Mouse (Mus musculus) c-Kit-positive CD71-negative TER-119-negative erythroid progenitor cells, embryonic 14.5 days (primary cell): Measurements from ENCODE around the gene Psmb11.
A peak's percentile ranks its signal among the peaks of the same experiment; 100 is the strongest.

Experiments used
- DNase-seq: peaks from one replicate; pipeline ENCODE4 v3.0.0-alpha.2; 2013; ENCODE audit warnings: low read depth

Gene Psmb11

GRCm38 (mm10) chr14:54641305-54641969 lies 20.2 kb downstream of the Psmb11 start, which contains the start of gene Cdh24:
Gene Cdh24, minus strand, starts transcription at chr14:54641364.
- peak; percentile 92 for DNase-seq

- no peak for DNase-seq
These were observed 21.2 kb downstream of the Psmb11 start for GRCm38 (mm10) chr14:54642224-54642944.

GRCm38 (mm10) chr14:54643011-54643410 lies 21.8 kb downstream of the Psmb11 start:
- no peak for DNase-seq

DNA sequence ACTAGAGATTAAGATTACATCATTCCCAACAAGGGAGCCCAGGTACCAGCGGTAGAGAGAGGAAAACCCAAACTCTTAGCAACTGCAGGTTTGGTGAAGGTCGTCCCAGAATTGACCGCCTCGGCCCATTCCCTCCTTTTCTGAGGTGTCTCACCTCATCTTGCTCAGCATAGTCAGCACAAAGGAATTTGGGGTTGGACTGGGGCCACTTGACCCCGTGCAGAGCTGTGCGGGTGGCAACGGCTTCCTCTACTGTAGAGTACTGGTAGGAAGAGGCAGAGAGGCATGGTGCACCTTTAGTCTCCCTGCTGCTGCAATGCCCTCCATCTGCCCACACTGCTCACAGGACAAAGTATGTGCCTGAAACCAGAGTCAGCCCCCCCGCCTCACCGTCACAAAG lies 23.1 kb downstream of the Psmb11 start:
- no peak for DNase-seq

DNA sequence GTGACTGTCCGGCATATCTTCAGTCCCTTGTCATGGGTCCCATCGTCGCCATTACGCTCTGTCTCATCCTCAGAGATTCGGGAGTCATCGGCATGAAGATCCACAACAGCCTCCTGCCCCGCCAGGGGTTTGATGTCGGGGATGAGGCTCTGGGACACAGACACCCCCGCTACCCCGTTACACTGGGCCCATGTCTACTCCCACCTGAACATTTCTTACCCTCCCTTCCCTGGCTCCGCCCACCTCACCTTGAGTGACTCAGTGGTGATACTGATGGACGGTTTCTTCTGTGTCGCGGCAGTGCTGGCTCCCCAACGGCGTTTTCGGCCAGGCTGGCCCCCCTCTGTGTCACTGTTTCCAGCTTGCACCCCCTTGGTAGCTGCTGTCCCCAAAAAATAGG lies 25.2 kb downstream of the Psmb11 start:
- DNase-seq: no peak

GRCm38 (mm10) chr14:54646898-54647636 lies 25.8 kb downstream of the Psmb11 start:
- no peak for DNase-seq

DNA sequence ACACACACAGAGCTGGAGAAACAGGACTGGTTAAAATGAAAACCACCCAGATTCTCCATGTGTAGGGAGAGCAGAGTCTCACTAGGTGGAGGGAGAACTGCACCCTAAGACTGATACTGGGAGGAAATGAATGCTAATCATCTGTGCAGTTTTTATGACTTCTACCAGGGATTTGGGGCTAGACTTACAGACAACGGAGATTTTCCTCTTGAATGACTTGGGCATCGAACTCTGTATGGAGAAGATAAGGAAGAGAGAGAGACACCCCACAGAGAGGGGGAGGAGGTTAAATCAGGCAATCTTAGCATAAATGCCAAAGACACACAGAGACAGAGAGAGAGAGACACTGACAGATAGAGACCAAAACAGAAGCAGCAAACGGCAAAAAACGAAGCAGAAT lies 26.7 kb downstream of the Psmb11 start:
- DNase-seq: no peak

DNA sequence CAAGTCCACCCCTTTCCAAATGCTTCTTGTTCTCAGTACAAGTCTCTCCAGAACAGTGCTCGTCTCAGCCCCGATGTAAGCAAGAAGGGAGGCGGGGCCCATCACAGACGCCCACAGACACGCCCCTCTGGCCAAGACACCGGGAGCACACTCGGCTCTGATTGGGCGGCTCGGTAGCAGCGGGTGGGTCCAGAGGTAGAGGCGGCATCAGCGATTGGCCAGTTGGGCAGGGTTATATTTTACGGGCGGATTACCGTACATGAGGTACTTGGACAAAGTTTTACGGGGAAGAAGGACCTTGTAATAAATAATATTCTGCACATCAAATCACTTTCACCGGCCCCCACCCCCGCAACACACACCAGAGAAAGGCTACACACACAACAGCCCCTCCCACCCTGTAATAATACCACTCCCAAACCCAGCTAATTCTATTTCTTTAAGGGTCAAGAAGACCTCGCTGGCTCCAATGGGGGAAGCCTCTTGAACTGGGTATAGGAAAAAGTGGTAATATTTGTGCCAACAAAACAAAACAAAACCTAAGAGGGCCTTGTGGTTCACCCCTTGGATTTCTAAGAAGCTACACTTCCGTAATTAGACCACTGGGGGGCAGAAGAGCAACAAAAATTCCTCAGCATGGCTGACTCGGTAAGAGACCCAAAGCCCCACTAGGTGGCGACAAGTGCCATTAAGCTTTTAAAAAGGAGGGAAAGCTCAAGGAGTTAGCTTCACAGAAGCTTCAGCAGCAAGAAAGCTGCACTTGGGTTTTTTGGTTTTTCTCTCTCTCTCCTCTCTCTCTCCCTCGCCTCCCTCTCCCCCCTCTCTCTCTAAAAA lies 29.6 kb downstream of the Psmb11 start:
- peak; percentile 96 for DNase-seq

DNA sequence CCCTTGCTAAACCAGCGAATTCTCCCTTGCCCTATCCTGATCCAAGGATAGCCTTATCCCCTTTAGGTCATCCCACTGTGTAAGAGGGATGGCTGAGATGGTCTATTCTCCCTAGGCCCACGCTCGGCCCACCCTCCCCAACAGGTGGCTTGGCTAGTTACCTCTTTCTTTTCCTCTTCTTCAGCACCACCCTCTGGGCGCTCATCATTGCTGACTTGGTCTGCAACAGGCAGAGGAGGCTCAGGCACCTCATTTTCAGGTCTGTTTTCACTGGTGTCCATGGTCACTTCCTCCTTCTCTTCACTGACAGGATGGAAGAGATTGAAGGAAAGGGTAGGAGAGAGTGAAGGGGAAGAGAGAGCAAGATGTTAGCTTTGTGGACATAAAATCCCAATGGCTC lies 30.3 kb downstream of the Psmb11 start:
- no peak for DNase-seq

DNA sequence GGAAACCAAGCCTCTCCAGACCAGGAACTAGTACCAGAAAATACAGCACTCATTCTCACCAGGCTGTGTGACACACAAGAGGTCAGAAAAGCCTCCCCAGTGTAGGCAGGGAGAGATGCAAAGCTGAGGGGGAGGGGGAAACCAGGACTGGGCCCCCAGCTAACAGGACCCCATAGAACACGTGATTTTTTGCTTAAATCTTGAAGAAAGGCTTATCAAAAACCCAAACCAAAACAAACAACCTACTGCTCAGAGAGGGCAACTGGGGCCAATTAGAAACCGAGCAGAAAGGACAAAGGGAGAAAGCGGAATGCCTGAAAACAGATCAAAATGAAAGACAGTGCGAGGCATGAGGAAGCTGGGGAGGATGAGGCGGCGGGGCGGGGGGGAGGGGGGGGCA lies 31.6 kb downstream of the Psmb11 start:
- DNase-seq: no peak

- peak; percentile 76 for DNase-seq
These were observed 32.3 kb downstream of the Psmb11 start for GRCm38 (mm10) chr14:54653496-54653895.

GRCm38 (mm10) chr14:54660009-54660408 lies 38.8 kb downstream of the Psmb11 start:
- peak; percentile 73 for DNase-seq

DNA sequence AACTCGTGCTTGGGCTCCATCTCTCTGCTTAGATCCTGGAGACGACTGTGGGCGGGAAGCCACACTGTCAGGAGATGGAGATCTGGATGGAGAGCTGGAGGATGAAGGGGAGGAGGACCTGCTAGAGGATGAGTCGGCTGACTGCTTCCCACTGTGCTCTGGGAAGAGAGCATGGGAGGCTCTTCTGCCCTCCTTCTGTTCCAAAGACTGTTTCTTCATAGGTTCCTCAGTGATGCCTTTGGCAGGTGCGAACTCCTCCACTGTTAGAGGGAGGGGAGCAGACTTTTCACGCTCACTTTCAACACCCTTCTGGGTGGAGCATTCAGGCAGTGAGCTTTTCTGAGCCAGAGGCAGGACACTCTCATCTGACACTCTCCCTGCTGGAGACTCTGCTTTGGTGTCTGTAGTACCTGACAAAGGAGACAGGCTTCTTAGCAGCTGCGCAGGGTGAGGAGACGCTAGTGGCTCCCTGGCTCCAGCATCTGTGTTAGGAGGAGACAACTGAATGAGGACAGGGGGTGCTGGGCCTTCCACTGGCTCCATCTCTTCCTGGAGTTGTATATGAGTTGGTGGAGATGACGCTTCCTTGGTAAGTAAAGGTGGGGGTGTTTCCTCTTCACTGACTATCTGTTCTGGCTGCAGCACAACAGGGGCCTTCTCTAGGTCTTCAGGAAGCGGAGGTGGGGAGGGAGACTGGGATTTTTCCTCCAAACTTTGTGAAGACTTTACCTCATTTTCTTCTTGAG lies 43.4 kb downstream of the Psmb11 start:
- DNase-seq: no peak

GRCm38 (mm10) chr14:54669381-54669780 lies 48.1 kb downstream of the Psmb11 start:
- no peak for DNase-seq

DNA sequence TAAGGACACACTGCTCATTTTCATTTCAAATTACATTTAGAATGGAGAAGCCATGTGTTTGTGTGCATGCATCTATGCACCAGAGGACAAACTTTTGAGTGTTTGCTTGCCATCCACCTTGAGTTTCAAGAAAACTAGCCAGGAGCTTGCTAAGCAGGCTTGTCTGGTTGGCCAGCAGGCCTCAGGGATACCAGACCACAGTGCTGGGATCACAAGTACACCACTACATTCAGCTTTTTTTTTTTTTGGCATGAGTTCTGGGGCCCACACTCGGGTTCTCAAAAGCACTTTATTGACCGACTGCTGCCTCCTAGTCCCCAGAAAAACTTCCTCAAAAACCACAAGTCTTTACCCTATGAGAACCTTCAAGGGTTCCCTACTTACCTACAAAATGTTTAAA lies 53.1 kb downstream of the Psmb11 start:
- no peak for DNase-seq

DNA sequence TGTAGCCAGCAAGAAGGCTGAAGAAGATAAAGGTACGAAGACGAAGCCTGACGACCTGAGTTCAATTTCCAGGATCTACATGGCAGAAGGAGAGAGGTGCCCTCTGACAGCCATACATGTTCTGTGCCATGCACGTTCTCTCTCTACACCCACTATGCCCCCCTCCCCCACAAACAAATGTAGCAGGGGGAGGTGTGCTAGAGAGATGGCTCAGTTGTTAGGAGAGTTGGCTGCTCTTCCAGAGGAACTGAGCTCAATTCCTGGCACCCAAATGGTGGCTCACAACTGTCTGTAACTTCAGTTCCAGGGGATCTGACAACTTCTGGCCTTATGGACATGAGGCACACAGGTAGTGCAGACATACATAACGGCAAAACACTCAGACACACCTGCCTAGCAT lies 55.1 kb downstream of the Psmb11 start:
- DNase-seq: no peak

DNA sequence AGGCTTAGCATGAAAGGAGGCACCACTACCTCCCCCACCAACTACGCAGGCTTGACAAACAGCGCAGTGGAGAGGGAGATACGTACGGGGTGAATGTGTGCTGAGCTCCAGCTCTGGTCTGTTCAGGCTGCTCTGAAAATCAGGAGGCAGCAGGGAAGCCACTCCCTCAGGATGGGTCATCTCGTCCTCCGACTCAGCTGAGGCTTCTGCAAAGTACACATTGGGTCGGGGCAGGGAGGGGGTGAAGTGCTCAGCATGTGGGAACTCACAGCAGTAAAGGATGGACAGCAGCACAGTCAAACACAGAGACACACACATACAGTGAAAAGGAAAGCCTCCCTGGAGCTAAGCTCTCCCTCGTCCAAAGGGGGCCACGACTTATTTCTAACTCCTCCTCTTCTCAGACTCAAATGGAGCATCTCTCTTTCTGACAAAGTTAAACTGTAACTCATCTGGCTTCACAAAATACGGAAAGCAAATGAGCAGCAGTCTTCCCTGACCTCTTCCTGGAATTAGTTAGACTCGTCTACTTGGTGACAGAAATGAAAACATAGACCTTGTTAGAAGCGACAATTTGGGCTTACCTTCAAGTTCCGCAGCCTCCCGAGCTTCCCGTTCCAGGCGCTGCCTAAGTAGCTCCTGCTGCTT lies 57.5 kb downstream of the Psmb11 start:
- DNase-seq: no peak
